Mouse (Mus musculus) cerebellum, adult 11-12 months (tissue): ENCODE data around the gene Cenpv.

ENCODE experiments used
- DNase-seq: peaks from one replicate; pipeline ENCODE4 v3.0.0; 2022

The Cenpv gene

DNA sequence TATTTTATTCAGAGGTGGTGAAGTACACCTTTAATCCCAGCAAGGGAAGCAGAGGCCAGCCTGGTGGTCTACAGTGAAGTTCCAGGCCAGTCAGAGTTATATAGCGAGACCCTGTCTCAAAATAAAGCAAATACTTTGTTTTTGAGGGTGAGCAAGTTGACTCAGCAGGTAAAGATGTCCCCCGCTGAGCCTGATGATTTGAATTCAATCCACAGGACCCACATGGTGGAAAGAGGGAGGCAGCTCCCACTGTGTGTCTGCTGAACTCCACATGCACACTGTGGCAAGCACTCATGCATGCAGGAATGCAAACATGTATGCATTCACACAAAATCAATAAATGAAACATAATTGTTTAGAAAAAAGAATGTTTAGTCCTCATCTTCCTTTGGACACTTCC, 40.3 kb downstream of the Cenpv start:
- no peak for DNase-seq

DNA sequence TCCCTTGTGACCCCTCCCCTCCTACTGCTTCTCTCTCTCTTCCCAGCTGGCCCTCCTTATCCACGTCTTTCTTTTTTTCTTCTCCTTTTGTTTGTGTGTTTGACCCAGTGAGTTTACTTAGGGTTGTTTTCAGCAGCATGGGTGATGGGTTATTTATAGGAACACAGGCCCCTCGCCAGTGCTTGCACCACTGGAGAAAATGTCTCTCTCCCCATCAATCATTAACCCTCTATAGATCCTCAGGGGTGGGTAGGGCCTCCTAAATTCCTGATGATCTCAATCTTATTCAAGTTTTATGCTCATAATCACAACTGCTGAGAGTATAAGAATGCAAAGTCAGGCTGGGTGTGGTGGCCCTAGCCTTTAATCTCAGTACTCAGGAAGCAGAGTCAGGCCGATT, 41.9 kb downstream of the Cenpv start:
- DNase-seq: no peak

DNA sequence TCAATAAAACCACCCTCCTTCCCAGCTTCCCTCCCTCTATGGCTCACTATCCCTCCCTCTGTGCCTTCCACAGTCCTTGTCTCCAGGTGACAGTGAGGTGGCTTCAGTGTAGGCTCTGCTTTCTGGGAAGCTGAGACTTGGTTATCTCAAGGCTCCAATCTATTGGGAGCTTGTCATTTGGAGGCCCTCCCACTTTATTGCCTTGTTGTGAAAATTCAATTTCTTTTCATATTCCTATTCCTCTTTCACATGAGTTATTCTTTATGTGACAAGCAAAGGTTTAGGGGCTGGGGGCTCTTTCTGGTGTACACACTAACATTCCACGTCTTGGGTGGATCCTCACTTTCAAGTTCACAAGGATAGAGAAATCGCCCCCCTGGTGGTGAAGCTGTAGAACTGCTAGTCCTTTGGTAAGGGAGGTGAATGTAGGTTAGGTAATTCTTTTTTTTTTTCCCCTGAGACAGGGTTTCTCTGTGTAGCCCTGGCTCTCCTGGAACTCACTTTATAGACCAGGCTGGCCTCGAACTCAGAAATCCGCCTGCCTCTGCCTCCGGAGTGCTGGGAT, 42.8 kb downstream of the Cenpv start:
- no peak for DNase-seq

DNA sequence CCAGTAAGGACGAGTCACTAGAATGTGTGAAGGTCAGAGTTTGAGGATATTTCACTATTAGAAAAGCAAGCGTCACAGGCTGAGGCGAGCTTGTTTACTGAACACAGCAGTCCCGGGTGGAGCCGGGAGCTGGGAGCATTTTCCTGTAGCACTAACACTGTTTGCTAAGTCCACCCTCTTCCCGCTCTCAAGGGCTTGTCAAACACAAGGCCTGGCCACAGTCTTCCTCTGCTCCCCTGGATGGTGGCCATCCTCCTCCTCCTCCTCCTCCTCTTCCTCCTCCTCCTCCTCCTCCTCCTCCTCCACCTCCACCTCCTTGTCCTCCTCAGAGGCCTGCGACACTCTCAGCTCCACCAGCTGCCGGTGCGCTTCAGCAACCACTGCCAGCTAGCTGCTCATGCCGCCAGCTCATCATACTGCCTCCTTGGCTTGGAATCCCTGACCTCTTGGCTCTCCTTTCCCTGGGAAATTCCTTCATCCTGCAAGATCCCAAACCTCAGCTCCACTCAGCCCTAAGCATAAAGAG, 43.7 kb downstream of the Cenpv start:
- no peak for DNase-seq

DNA sequence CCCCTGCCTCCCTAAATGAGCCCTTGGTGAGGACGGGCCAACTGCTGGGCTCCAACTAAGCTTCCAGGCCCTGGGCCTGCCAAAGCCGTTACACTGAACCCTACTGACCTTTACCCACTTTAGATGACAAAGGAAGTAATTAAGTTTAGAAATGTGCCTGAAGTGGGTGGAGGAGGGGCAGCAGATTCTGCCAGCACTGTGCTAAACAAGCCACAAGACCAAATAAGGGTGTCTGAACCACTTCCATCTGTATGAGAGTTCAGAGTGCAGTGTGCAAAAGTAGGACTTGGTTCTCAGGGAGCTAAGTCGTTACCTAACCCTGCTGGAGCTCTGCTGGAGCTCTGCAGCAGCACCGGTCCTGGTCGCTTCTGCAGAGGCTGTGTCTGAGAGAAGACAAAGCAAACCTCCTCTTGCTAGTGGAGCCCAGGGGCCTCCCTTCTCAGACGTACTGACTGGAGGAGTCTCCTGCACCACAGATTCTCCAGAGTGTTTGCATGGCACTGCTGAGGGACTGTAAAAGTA, 44.2 kb downstream of the Cenpv start:
- DNase-seq: no peak

DNA sequence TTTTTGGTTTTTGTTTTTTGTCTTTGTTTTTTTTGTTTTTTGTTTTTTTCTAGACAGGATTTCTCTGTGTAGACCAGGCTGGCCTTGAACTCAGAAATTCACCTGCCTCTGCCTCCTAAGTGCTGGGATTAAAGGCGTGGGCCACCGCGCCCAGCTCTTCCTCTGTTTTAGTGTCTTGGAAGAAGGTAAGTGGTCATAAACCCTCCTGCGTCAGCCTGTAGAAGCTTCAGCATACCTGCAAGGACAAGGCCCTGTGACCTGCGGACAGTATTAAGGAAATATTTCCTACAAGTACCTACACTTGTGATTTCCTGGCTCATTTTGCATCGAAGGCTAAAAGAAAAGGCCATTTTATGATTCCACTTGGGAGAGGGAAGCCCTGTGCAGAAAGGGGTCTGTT, 45.4 kb downstream of the Cenpv start:
- no peak for DNase-seq

DNA sequence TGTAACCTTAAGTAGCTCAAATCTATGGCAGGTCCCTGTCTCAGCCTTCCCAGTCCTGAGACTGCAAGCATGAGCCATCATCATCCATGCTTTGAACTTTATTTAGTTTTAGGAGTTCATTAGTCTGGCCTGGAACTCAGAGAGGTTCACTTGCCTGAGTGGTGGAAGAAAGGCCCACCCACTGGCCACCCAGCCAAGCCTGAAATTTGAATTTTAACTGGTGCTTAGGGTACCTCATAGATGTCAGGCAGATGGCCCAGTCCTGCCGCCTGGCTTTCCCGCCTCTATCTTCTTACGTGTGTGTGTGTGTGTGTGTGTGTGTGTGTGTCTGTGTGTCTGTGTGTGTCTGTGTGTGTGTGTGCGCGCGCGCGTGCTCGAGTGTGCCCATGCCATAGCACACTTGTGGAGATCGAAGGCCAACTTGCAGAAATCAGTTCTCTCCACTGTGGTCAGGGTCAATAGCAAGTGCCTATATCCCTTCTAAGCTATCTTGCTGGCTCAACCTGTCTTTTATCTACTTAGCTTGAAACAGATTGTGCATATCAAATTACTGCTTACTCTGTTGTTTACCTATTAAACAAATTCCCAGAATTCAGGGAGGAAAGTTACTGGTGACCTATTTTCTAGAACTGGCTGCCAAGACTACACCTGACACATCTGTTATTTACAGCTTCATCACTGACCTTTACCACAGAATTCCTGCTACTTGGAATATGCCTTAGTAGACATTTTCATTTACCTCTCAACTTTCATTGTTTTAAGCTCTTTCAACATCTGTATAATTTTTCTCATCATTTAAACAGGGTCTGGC, 51.3 kb downstream of the Cenpv start:
- no peak for DNase-seq

DNA sequence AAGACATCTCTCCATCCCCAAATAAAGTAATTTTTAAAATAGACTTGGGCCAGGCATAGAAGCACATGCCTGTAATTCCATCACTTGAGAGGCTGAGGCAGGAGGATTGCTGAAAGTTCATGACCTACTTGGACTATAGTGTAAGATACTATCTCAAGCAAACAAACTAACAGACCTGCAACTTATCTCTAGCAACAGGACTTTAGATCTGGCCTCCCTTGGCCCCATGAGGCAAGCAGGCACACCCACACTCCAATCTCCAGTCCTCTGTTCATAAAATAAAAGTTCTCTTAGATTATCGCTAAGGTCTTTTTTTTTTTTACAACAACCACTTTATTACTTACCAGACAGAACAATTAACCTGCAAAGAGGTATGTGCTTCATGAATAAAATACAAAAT, 52.1 kb downstream of the Cenpv start:
- DNase-seq: no peak

DNA sequence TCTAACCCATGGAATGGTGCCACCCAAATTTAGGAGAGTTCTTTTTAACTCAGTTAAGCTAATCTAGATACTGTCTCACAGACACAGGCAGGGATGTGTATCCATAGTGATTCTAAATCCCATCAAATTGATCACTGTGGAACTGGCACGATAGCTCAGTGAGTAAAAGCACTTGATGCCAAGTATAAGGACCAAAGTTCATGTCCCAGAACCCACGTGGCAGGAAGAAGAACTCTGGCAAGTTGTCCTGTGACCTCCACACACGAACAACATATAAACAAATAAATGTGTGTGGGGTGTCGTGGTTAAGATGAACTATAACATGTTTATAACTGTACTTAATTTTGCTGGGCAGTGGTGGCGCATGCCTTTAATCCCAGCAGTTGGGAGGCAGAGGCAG, 59.5 kb downstream of the Cenpv start:
- no peak for DNase-seq

DNA sequence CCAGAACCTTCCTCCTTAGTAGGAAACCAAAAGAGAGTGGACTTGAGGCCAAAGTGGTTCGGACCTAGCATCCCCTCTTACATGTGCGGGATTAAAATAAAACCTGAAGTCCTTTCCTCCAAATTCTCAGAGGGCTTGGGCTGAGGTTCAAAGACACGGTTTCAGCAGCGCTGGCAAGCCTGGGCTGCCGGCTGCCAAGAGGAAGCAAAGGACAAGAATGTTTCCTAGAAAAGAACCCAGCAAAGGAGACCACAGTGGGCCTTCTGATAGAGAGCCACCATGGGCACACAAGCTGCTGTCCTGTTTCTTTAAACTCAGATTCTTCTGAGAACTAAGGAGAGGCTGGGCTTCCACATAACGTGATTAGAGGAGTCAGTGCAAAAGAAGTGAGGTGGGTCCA, 60.1 kb downstream of the Cenpv start:
- no peak for DNase-seq

DNA sequence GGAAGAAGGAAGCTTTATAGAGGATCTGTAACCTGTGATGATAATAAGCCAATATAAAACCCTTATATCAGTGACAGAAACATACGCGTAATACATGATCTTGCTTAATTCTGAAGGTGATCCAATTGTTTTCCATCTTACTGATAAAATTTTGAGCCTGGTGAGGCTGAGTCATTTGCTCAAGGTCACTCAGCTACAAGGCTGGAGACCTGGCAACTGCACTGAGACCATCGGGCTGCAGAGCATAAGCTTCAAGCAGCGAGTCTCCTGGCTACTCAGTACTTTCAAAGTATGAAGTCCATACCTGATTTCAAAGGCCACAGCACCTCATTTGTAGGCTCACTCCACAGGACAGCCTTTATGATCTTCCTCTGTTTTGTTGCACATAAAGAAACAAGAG, 62.9 kb downstream of the Cenpv start:
- no peak for DNase-seq
